Mouse (Mus musculus) heart, adult 11 months (tissue): ENCODE results near the gene Supt3.

Experiments
- DNase-seq: peaks from one replicate; pipeline ENCODE4 v3.0.0; 2022

Supt3 gene

GRCm38 (mm10) chr17:44970255-44970654 lies 193.3 kb downstream of the Supt3 start:
- DNase-seq = no peak

GRCm38 (mm10) chr17:44973489-44973888 lies 196.5 kb downstream of the Supt3 start:
- DNase-seq = no peak

GRCm38 (mm10) chr17:44977690-44978089 lies 200.7 kb downstream of the Supt3 start:
- DNase-seq = no peak

GRCm38 (mm10) chr17:44987964-44988363 lies 211.0 kb downstream of the Supt3 start:
- no peak for DNase-seq

GRCm38 (mm10) chr17:45003311-45003710 lies 226.4 kb downstream of the Supt3 start:
- no peak for DNase-seq

- no peak for DNase-seq
Observed at GRCm38 (mm10) chr17:45004477-45005170, 227.7 kb downstream of the Supt3 start.

GRCm38 (mm10) chr17:45007461-45007860 lies 230.5 kb downstream of the Supt3 start:
- no peak for DNase-seq

- no peak for DNase-seq
Observed at GRCm38 (mm10) chr17:45008663-45009062, 231.7 kb downstream of the Supt3 start.

- DNase-seq = no peak
Observed at GRCm38 (mm10) chr17:45010409-45010808, 233.5 kb downstream of the Supt3 start.

- no peak for DNase-seq
Observed at GRCm38 (mm10) chr17:45016746-45017145, 239.8 kb downstream of the Supt3 start.

GRCm38 (mm10) chr17:45020155-45020930 lies 243.4 kb downstream of the Supt3 start:
- DNase-seq = peak; percentile 94

GRCm38 (mm10) chr17:45028441-45028840 lies 251.5 kb downstream of the Supt3 start:
- DNase-seq = peak; percentile 13

GRCm38 (mm10) chr17:45029106-45029505 lies 252.2 kb downstream of the Supt3 start:
- DNase-seq = peak; percentile 56

- DNase-seq = peak; percentile 37
Observed at GRCm38 (mm10) chr17:45032209-45032608, 255.3 kb downstream of the Supt3 start.

GRCm38 (mm10) chr17:45033617-45034016 lies 256.7 kb downstream of the Supt3 start:
- DNase-seq = peak; percentile 80

- peak; percentile 29 for DNase-seq
Observed at GRCm38 (mm10) chr17:45041084-45041483, 264.1 kb downstream of the Supt3 start.

- DNase-seq = peak; percentile 28
Observed at GRCm38 (mm10) chr17:45045804-45046203, 268.9 kb downstream of the Supt3 start.

- peak; percentile 51 for DNase-seq
Observed at GRCm38 (mm10) chr17:45046583-45046982, 269.6 kb downstream of the Supt3 start.

GRCm38 (mm10) chr17:45047236-45047635 lies 270.3 kb downstream of the Supt3 start:
- DNase-seq = peak; percentile 45

GRCm38 (mm10) chr17:45051971-45052370 lies 275.0 kb downstream of the Supt3 start:
- peak; percentile 66 for DNase-seq

- no peak for DNase-seq
Observed at GRCm38 (mm10) chr17:45053371-45053770, 276.4 kb downstream of the Supt3 start.

GRCm38 (mm10) chr17:45054526-45054925 lies 277.6 kb downstream of the Supt3 start:
- no peak for DNase-seq

- DNase-seq = no peak
Observed at GRCm38 (mm10) chr17:45056894-45057293, 279.9 kb downstream of the Supt3 start.

- DNase-seq = peak; percentile 25
Observed at GRCm38 (mm10) chr17:45057780-45058179, 280.8 kb downstream of the Supt3 start.
